Mouse (Mus musculus) C2C12 (cell line): ENCODE measurements around the gene Kcnj4.

Experiments
- CEBPB ChIP-seq: IDR thresholded peaks from one replicate; pipeline ENCODE4 v1.6.1; 2011; ENCODE audit warnings: low read depth, mild to moderate bottlenecking, control low read depth, moderate library complexity
- CTCF ChIP-seq: IDR thresholded peaks from one replicate; pipeline ENCODE4 v1.5.1; 2011; ENCODE audit not compliant: control insufficient read depth, insufficient read depth, insufficient read length
- FOSL1 ChIP-seq: IDR thresholded peaks from one replicate; pipeline ENCODE4 v1.8.0; 2011; ENCODE audit warnings: mild to moderate bottlenecking, low read length; ENCODE audit not compliant: poor library complexity, insufficient read depth, severe bottlenecking
- MAX ChIP-seq: IDR thresholded peaks from one replicate; pipeline ENCODE4 v1.6.1; 2011; ENCODE audit warnings: mild to moderate bottlenecking, control low read depth
- MYOD1 ChIP-seq: IDR thresholded peaks from one replicate; pipeline ENCODE4 v1.6.1; 2011; ENCODE audit warnings: low read depth; ENCODE audit not compliant: control insufficient read depth, insufficient read length
- USF1 ChIP-seq: IDR thresholded peaks from one replicate; pipeline ENCODE4 v1.6.1; 2011; ENCODE audit warnings: low read depth, mild to moderate bottlenecking, control low read depth, moderate library complexity

DNA sequence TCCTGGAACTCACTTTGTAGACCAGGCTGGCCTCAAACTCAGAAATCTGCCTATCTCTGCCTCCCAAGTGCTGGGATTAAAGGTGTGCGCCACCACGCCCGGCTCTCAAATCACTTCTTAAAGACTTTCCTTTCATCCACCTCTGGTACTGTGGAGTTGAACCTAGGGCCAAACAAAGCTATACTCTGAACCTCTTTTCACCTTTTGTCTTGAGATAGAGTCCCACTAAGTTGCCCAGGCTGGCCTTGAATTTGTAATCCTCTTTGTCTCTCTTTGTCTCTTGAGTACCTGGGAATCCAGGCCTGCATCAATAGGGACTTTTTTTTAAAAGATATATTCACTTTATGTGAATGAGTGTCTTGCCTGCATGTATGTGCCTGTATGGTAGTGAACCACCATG, 57.0 kb downstream of the Kcnj4 start:
- TF ChIP-seq CTCF, result no peak
- TF ChIP-seq CEBPB, result no peak
- TF ChIP-seq USF1, result no peak
- no peak for TF ChIP-seq MAX
- no peak for TF ChIP-seq MYOD1
- no peak for TF ChIP-seq FOSL1
